Mouse (Mus musculus): ENCODE data around the gene Ttll4.

GRCm38 (mm10) chr1:74728446-74728845 lies 66.9 kb downstream of the Ttll4 start:
- TF ChIP-seq POLR2A (IDR thresholded peaks at IDR 0.05; ENCODE audit: insufficient read length, low read depth) (no peak), USF1 (IDR thresholded peaks at IDR 0.05; ENCODE audit: low read depth) (no peak), MYOG (IDR thresholded peaks at IDR 0.05; ENCODE audit: control insufficient read depth in 1 of 3, insufficient read depth in 1 of 3, insufficient read length in 2 of 3, low read depth in 2 of 3) (no peak), TCF12 (IDR thresholded peaks at IDR 0.05; ENCODE audit: insufficient read depth, poor library complexity, severe bottlenecking) (no peak), TCF3 (IDR thresholded peaks at IDR 0.05; ENCODE audit: insufficient read length, low read depth) (no peak), E2F4 (IDR thresholded peaks at IDR 0.05; ENCODE audit: insufficient read depth) (no peak), MAX (IDR thresholded peaks at IDR 0.05; ENCODE audit: low read depth) (no peak), POLR2AphosphoS2 (IDR thresholded peaks at IDR 0.05; ENCODE audit: insufficient read length, low read depth) (no peak), REST (IDR thresholded peaks at IDR 0.05; ENCODE audit: insufficient read depth, insufficient read length) (no peak)
